Mouse (Mus musculus): Measurements from ENCODE around the gene Ermp1.

DNA sequence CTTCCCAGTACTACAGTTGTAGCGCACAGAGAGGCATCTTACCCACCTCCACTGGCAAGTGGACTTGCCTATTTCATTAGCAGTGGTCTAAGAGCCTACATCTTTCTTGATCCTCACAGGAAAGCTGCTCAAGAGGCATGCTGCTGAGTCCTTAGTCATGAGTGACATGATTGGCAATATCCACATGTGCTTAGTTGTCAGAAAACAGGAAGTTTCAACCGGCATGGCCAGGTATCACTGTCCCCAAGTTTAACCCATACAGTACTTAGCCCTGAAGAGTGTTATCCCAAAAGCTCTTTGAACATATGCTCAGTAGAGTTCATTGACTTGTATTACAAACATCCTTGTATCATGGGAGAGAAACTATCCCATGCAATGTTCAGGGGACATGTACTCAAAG lies 36.1 kb downstream of the Ermp1 start:
- TF ChIP-seq MYOG (IDR thresholded peaks at IDR 0.05; ENCODE audit: control insufficient read depth, extremely low read depth, insufficient read length) (no peak), CTCF (IDR thresholded peaks at IDR 0.05; ENCODE audit: control insufficient read depth, insufficient read depth, insufficient read length) (no peak), MYOD1 (IDR thresholded peaks at IDR 0.05; ENCODE audit: control insufficient read depth, insufficient read length, low read depth) (no peak)

All from C2C12 (cell line).